Mouse (Mus musculus) brain, embryonic 14.5 days (tissue): ENCODE measurements around the gene 4921507P07Rik.

ENCODE experiments used
- CTCF ChIP-seq: fragments of 200-500 bp; IDR thresholded peaks from 2 replicates; pipeline ENCODE4 v1.5.1; 2012; ENCODE audit warnings: inconsistent platforms, mild to moderate bottlenecking, moderate library complexity, borderline replicate concordance; ENCODE audit not compliant: insufficient read depth, insufficient read length; ENCODE audit errors: extremely low read depth
- POLR2A ChIP-seq: fragments of 200-500 bp; IDR thresholded peaks from 2 replicates; pipeline ENCODE4 v1.6.1; 2012; ENCODE audit warnings: mild to moderate bottlenecking, inconsistent platforms, borderline replicate concordance; ENCODE audit not compliant: poor library complexity, insufficient read depth, insufficient read length, severe bottlenecking; ENCODE audit errors: extremely low read depth

- TF ChIP-seq CTCF (no peak), POLR2A (no peak)
These were observed 65.4 kb downstream of the 4921507P07Rik start for GRCm38 (mm10) chr6:50531003-50531402.
